Mouse (Mus musculus) brain, adult 2 months (tissue): ENCODE measurements at regions not wholly inside any gene's neighbourhood (a gene's known extent, or its start where the extent isn't known, plus 50 kb on each side); places are given as distances from the start of the nearest gene placed in this dataset.

Experiments
- DNase-seq: peaks from one replicate; pipeline ENCODE4 v3.0.0; 2011; ENCODE audit warnings: low read depth, low spot score

DNA sequence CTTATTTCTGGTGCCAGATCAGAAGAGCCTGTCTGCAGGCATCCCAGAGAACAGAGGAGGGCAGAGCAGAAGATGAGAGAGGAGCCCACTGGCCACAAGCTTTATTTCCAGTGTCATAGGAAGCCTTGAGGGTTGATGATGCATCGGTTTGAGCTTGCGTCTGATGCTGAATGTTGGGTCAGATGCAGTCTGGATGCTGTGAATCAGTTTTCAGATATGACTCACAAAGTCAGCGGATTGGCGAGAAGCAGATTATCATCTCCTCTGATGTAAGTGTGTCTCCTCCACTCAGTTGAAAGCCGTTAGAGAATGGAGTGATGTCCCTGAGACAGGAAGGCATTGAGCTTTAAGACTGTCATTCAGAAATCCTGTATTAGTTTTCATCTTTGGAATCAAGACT is 197.3 kb upstream of the Gm6793 start:
- DNase-seq: peak; percentile 67

DNA sequence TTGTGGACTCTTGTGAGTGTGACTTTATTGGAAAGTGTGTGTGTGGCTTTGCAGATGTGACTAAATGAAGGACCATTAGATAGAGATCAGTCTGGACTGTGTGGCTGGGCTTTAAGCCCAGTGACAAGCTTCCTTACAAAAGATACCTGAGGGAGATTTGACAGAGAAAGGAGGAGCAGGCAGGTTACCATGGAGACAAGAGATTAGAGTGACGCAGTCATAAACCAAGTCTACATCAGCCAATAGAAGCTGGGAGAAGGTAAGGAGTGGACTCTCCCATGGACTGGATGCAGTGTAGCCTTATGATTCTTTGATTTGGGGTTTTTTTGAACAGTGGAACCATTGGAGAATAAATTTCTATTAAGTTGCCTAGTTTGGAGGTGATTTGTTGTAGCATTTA is 181.6 kb upstream of the Gm6793 start:
- DNase-seq: no peak

GRCm38 (mm10) chr8:112195880-112196279 is 181.0 kb upstream of the Gm6793 start:
- DNase-seq: no peak

DNA sequence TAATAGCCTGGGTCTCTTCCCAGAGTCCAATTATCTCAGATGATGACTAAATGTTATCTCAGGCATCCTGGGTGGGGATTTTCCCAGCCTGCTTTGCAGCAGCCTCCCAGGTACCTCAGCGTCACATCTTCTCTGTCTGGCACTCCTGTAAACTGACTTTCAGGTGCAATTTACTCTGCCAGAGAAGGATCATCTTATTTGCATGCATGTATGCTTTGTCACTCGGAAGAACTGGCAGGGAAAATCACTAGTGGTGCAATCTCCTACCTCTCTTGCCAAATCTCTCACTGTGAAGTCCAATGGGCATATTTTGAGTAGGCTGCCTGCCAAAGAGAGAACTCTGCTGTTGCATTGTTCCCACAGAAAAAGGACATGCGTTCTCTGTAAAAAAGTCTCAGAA is 177.0 kb upstream of the Gm6793 start:
- DNase-seq: peak; percentile 85

DNA sequence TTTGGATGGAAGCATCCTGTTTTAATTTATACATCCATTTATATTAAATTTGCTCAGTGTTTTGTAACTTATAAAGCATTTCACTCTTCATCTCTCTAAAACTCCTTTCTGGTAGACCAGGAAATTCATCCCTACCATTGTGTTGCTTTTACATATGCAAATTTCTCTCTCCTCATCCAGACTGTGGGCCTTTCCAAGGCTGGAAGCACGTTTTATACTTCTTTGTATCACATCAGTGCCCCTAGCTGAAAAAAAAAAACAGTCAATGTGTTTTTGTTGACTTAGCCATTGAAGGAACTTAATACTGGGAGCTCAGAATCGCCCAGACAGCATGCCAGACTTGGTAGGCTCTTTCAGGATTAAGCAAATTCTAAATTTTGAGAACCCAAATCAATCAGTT is 174.9 kb upstream of the Gm6793 start:
- no peak for DNase-seq

GRCm38 (mm10) chr8:112170184-112170583 is 155.3 kb upstream of the Gm6793 start:
- no peak for DNase-seq

DNA sequence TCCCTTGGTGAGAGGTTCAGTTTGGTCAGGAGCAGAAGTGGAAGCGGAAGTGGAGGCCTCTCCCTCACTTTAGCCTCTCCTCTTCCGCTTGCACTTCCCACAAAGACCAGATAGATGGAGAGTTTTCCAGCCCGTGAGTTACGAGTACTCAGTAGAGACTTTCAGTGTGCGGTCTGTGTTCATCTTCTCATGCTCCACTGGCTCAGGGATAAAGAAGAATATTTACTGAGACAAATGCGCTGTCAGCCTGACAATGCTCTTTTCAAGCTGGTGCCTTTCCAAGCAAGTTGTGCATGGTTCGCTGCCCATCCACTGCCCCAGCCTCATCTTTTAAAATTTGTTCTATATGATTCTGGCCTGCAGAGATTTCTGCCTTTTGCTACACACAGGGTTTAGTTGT is 141.8 kb upstream of the Gm6793 start:
- no peak for DNase-seq

DNA sequence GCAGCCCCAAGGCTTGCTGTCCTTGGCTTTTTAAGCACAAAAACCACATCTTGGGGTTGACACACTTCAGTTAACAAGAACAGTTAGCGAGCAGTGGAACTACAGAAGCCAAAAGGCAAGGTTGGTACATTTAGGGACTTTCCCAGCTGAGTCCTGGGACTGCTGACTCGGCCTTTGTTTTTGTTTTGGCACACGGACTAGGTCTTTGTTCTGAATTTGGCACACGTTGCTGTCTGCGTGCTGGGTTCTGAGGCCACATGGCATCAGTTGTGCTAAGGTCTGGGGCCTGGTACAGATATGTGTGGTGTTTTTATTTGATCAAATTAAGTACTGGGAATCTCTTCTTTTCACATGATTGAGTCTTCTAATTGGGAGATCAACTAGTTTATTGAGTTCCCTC is 124.1 kb upstream of the Gm6793 start:
- DNase-seq: peak; percentile 74

DNA sequence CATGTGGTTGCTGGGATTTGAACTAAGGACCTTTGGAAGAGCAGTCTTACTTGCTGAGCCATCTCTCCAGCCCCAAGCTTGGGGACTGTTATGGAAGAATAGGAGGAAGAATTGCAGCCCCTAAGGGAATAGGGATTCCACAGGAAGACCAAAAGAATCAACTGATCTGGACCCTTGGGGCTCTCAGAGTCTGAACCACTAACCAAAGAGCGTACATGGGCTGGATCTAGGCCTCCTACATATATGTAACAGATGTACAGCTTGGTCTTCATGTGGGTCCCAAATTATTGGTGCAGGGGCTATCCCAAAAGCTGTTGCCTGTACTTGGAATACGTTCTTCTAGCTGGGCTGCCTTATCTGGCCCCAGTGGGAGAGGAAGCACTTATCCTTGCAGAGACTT is 115.4 kb upstream of the Gm6793 start:
- DNase-seq: no peak

GRCm38 (mm10) chr8:112128833-112129518 is 114.1 kb upstream of the Gm6793 start:
- DNase-seq: peak; percentile 58

- DNase-seq: no peak
These were observed 97.1 kb upstream of the Gm6793 start for GRCm38 (mm10) chr8:112111950-112112349.

- peak; percentile 65 for DNase-seq
These were observed 83.2 kb upstream of the Gm6793 start for GRCm38 (mm10) chr8:112097883-112098635.

- no peak for DNase-seq
These were observed 80.0 kb upstream of the Gm6793 start for GRCm38 (mm10) chr8:112094881-112095280.

GRCm38 (mm10) chr8:112093554-112093953 is 78.7 kb upstream of the Gm6793 start:
- no peak for DNase-seq

- no peak for DNase-seq
These were observed 78.0 kb upstream of the Gm6793 start for GRCm38 (mm10) chr8:112092831-112093230.

DNA sequence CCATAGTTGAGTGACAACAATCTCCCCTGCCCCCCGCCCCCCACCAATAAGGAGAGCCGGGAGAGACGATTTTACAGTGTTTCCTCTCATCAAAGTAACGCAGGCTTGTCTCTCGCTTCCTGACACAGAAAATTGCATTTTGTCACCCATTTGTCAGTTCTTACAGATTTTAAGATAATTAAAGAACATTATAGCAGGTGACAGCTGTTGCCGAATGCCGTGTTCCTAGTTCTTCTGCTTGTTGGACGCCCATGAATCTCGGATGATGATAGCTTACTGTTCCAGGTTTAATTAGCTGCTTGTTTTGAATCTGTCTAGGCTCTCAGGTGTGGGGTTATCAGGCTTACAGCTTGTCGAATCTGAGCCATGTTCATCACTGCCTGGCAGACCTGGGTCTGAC is 63.8 kb upstream of the Gm6793 start:
- DNase-seq: peak; percentile 58

GRCm38 (mm10) chr8:112072205-112072604 is 57.4 kb upstream of the Gm6793 start:
- peak; percentile 65 for DNase-seq

DNA sequence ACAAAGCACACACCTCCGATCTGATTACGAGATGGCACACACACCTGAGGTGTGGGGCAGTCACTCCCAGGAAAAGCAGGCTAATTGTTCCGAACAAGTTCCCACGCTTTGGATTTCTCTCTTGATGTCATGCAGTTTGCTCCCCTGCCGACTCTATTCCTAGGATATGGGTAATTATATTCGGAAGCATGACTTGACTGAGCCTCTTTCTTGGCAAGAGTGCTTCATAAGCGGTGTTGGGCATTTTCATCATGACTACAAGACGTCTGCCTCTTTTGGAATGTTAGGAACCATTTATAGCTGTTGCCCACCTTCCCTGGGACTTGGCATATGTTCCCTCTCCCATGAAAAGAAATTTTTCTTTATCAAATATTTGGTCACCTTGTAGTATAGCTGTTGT is 55.4 kb upstream of the Gm6793 start:
- peak; percentile 57 for DNase-seq
